Mouse (Mus musculus) cerebellum, adult 11-12 months (tissue): ENCODE results near the gene Prkd1.

ENCODE experiments used
- DNase-seq: peaks from one replicate; pipeline ENCODE4 v3.0.0; 2022

The Prkd1 gene

DNA sequence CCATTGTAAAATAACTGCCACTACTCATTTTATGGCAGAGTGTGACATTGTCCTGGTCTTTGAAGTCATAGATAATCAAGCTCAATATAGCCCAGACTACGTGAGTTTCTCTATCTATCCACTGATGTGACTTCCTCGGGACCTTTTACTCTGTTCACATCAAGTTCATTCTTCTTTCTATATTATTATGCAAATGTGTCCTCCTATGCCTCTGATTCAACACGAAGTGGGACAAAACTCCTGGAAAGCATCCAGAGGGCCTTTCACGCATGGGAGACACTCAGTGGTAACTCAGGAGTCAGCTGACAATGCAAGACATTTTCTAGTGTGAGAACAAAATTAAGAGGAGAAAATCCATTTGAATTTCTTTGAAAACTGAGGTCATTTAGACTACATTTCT, 315.7 kb downstream of the Prkd1 start:
- DNase-seq: no peak

DNA sequence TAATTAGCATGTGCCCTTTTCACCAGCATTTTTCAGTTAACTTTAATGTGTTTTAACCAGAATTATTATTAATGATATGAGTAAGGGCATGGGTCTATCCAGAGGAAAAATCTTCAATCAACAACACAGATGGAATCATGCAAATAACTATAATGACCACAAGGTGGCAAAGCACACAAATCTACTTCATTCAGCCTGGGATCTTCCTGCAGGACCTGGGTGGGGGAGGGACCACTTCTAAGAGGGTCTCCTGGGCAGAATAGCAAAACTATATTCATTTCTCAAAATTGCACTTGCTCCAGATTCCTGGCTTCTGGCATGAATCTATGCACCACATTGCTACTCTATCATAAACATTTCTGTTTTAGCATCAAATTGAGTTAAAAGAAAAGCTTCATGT, 334.3 kb downstream of the Prkd1 start:
- no peak for DNase-seq

DNA sequence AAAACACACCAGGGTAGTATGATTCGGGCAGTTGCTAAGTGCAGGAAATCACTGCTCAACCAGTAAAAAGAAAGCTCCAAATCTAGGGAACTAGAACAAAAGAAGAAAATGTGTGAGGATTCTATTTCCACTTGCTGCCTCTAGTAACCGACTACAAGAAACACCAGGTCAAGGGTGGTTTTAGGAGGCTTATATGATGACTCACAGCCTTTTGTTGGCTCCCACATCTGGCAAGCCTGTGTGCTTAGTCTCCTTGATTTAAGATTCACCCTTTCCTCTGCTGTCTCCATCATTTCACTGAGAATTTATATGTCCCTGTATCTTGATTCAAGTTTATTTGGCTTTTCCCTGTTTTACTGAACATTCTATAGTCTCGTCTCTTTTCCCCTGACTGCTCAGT, 339.6 kb downstream of the Prkd1 start:
- DNase-seq: no peak

DNA sequence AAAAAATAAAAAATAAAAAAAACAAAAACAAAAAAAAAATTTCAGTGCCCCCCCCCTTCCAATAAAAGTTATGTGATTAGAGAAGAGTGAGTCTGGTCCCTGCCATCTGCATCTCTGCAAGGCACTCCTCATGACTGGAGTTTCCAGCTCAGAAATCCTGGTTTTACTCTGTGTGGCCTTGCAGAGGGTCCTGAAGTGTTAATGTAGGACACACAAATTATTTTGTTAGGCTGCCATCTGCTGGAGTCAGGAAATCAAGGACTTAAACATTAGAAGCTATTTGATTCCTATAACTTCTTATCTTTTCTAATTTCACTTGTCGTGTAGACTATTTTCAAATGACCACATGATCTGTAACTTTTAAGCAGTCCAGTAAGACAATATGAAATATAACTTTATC, 347.6 kb downstream of the Prkd1 start:
- no peak for DNase-seq

DNA sequence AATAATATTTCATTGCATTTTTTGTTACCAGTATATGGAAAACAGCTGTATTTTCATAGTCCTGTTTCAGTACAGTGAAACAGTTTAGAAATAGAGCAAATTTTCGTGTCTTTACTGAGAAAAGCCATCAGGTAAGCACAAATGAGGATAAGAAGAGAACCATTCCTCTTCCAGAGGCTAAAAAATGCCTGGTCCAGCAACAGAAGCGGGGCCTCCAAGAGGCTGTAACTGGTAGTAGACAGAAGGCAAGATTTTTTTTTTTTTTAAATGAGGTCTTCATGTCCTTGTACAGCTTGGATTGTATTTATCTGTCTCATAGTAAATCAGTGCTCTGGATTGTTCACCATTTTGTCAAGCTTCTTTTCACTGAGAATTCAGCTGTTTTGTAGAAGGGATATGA, 352.8 kb downstream of the Prkd1 start:
- no peak for DNase-seq

- no peak for DNase-seq
These were observed 353.3 kb downstream of the Prkd1 start for GRCm38 (mm10) chr12:50295549-50295948.

- no peak for DNase-seq
These were observed 356.1 kb downstream of the Prkd1 start for GRCm38 (mm10) chr12:50292834-50293233.
